Mouse (Mus musculus): ENCODE data around the gene Zp1. TPM values are rescaled to one million over a fixed set of nuclear protein-coding genes. Genes with fewer than 3 reads are reported as not detected.

The Zp1 gene
- total RNA-seq (2012; rRNA removed) (not detected in 2 replicates), total RNA-seq (2014; rRNA removed) (0.26 TPM in 1 of 2 replicates, not detected in the other), polyA plus RNA-seq (2012; ENCODE audit: insufficient read length, low read depth) (not detected in 2 replicates)

DNA sequence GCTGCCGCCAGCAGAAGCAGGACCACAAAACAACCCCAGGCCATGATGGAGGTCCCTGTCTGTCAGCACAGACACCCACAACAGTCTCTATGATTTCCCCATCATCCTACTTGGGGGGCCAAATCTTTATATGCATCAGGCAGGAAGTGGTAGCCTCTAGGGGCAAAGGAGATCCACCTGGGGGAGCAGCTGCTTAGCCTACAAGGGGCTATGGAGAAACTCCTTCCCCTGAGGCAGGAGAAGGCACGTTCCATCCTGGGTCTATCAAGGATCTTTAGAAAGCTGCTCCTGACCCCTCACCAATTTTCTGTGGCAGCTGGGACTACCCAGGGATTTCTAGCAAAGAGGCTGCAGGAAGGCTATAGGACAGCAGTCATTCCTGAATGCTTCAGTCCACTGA, at the start of gene Zp1:
TSS of gene Zp1 (minus strand) at position 101 of the 400 bp plus-strand sequence.
- no peak within 1 kb of the TSS for H3K27ac ChIP-seq (ENCODE audit: insufficient read depth, low read depth)
- no peak within 1 kb of the TSS for H3K9ac ChIP-seq (ENCODE audit: insufficient read depth, low read depth)
- no peak for DNase-seq (ENCODE audit: extremely low read depth)
- no peaks in the 10 kb centered on the region for H3K36me3 ChIP-seq (replicated peaks in 1 of 2; ENCODE audit: control insufficient read depth in 1 of 2, insufficient read depth in 1 of 2, low read length in 1 of 2)
- no peak within 1 kb of the TSS for H3K4me3 ChIP-seq (replicated peaks in 1 of 3; ENCODE audit: low read depth in 2 of 3, low read length in 2 of 3, poor library complexity in 1 of 3)
- H3K27me3 ChIP-seq (replicated peaks): no peaks in the 10 kb centered on the region
- H3K79me2 ChIP-seq (replicated peaks; ENCODE audit: control insufficient read depth, extremely low read depth, insufficient read depth, poor library complexity, severe bottlenecking): no peaks in the 10 kb centered on the region
- in situ Hi-C loops (cut with MboI; ENCODE audit: low pct_ligation_motif_present, low pct_unique_long_range_greater_than_20kb, low sequenced_read_pairs): no loop called here
- dilution Hi-C loops (cut with MboI; ENCODE audit: extremely low pct_ligation_motif_present, extremely low pct_unique_long_range_greater_than_20kb, low sequenced_read_pairs): no loop called here
- H3K4me1 ChIP-seq (ENCODE audit: control insufficient read depth in 1 of 2, insufficient read depth in 2 of 2): peaks cover 6 to 36% of the 10 kb centered on the region in 2 experiments
- TF ChIP-seq USF1 (IDR thresholded peaks at IDR 0.05; ENCODE audit: low read depth, low read length): no peak
- TF ChIP-seq KAT2A (IDR thresholded peaks at IDR 0.05; ENCODE audit: insufficient replicate concordance, low read length): no peak
- no peak for TF ChIP-seq JUN (IDR thresholded peaks at IDR 0.05; ENCODE audit: insufficient read depth, low read depth, low read length)
- no peak for TF ChIP-seq ZKSCAN1 (IDR thresholded peaks at IDR 0.05; ENCODE audit: borderline replicate concordance, low read depth, low read length)
- no peak for TF ChIP-seq CTCF (conservative IDR thresholded peaks at IDR 0.05 in 1 of 2, IDR thresholded peaks at IDR 0.05 in 1 of 2; ENCODE audit: low read depth in 2 of 2, low read length in 2 of 2)
- TF ChIP-seq ETS1 (conservative IDR thresholded peaks at IDR 0.05; ENCODE audit: low read depth, low read length): no peak
- no peak for TF ChIP-seq ZC3H11A (IDR thresholded peaks at IDR 0.05; ENCODE audit: low read depth, low read length)
- TF ChIP-seq ELF1 (IDR thresholded peaks at IDR 0.05; ENCODE audit: low read depth, low read length): no peak
- no peak for TF ChIP-seq MYC (IDR thresholded peaks at IDR 0.05; ENCODE audit: low read depth, low read length)
- H3K9me3 ChIP-seq (replicated peaks; ENCODE audit: low read length): no peaks in the 10 kb centered on the region
- no peak within 1 kb of the TSS for H3K4me2 ChIP-seq (ENCODE audit: insufficient read depth, low read depth, poor library complexity, severe bottlenecking)

DNA sequence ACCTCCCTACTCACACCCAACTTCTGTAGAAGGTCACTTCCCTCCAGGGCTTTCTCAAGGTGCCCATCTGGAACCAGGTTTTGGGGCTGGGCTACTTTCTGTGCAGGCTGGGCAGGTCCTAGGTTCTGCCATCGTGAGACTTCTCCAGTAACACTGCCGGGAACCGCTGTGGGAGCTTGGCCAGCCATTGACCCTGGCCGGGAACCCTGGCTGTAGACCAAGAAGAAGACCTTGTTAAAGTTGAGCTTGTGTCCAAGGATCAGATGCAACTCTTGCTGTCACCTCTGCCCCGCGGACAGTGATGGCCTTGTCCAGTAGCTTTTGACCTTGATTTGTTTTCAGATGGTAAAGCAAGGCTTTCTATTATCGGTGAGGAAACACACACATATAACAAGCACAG, 48.1 kb upstream of the Zp1 start:
- Histone ChIP-seq H3K79me2 (replicated peaks; ENCODE audit: control insufficient read depth, extremely low read depth, insufficient read depth, poor library complexity, severe bottlenecking) (no peaks in the 10 kb centered on the region), H3K36me3 (replicated peaks in 1 of 2; ENCODE audit: control insufficient read depth in 1 of 2, insufficient read depth in 1 of 2, low read length in 1 of 2) (no peaks in the 10 kb centered on the region), H3K4me2 (ENCODE audit: insufficient read depth, low read depth, poor library complexity, severe bottlenecking) (no peak overlapping the region), H3K4me3 (replicated peaks in 1 of 3; ENCODE audit: low read depth in 2 of 3, low read length in 2 of 3, poor library complexity in 1 of 3) (no peak overlapping the region), H3K9ac (ENCODE audit: insufficient read depth, low read depth) (no peak overlapping the region), H3K27ac (ENCODE audit: insufficient read depth, low read depth) (no peak overlapping the region), H3K27me3 (replicated peaks) (peaks cover 76% of the 10 kb centered on the region), H3K9me3 (replicated peaks; ENCODE audit: low read length) (peaks cover 9% of the 10 kb centered on the region), H3K4me1 (ENCODE audit: control insufficient read depth in 1 of 2, insufficient read depth in 2 of 2) (no peaks in the 10 kb centered on the region)
- no peak for DNase-seq (ENCODE audit: extremely low read depth)
- TF ChIP-seq CTCF (conservative IDR thresholded peaks at IDR 0.05 in 1 of 2, IDR thresholded peaks at IDR 0.05 in 1 of 2; ENCODE audit: low read depth in 2 of 2, low read length in 2 of 2) (no peak), EP300 (IDR thresholded peaks at IDR 0.05; ENCODE audit: low read length) (no peak), JUN (IDR thresholded peaks at IDR 0.05; ENCODE audit: insufficient read depth, low read depth, low read length) (no peak)
- in situ Hi-C loops (cut with MboI; ENCODE audit: low pct_ligation_motif_present, low pct_unique_long_range_greater_than_20kb, low sequenced_read_pairs): loop anchor here (10.0 kb wide), 1 partner anchor 294 kb away; the partner anchor contains the start of gene Pga5
- dilution Hi-C loops (cut with MboI; ENCODE audit: extremely low pct_ligation_motif_present, extremely low pct_unique_long_range_greater_than_20kb, low sequenced_read_pairs): no loop called here

GRCm38 (mm10) chr19:10965721-10966120, 45.3 kb upstream of the Zp1 start:
- peaks cover 91% of the 10 kb centered on the region for H3K27me3 ChIP-seq (replicated peaks)
- DNase-seq (ENCODE audit: extremely low read depth): no peak

More at GRCm38 (mm10) chr19:10965721-10966120, 45.3 kb upstream of the Zp1 start:
- Histone ChIP-seq H3K36me3 (replicated peaks in 1 of 2; ENCODE audit: control insufficient read depth in 1 of 2, insufficient read depth in 1 of 2, low read length in 1 of 2) (no peaks in the 10 kb centered on the region), H3K79me2 (replicated peaks; ENCODE audit: control insufficient read depth, extremely low read depth, insufficient read depth, poor library complexity, severe bottlenecking) (no peaks in the 10 kb centered on the region), H3K9ac (ENCODE audit: insufficient read depth, low read depth) (no peak overlapping the region), H3K4me3 (replicated peaks in 1 of 3; ENCODE audit: low read depth in 2 of 3, low read length in 2 of 3, poor library complexity in 1 of 3) (no peak overlapping the region), H3K4me1 (ENCODE audit: control insufficient read depth in 1 of 2, insufficient read depth in 2 of 2) (no peaks in the 10 kb centered on the region), H3K4me2 (ENCODE audit: insufficient read depth, low read depth, poor library complexity, severe bottlenecking) (no peak overlapping the region), H3K27ac (ENCODE audit: insufficient read depth, low read depth) (no peak overlapping the region), H3K9me3 (replicated peaks; ENCODE audit: low read length) (no peaks in the 10 kb centered on the region)
- dilution Hi-C loops (cut with MboI; ENCODE audit: extremely low pct_ligation_motif_present, extremely low pct_unique_long_range_greater_than_20kb, low sequenced_read_pairs): no loop called here
- TF ChIP-seq IRF4 (IDR thresholded peaks at IDR 0.05; ENCODE audit: low read depth, low read length) (no peak), BHLHE40 (IDR thresholded peaks at IDR 0.05; ENCODE audit: low read depth, low read length) (no peak), MAFK (IDR thresholded peaks at IDR 0.05; ENCODE audit: insufficient replicate concordance, low read length) (no peak), KAT2A (IDR thresholded peaks at IDR 0.05; ENCODE audit: insufficient replicate concordance, low read length) (no peak), ETS1 (conservative IDR thresholded peaks at IDR 0.05; ENCODE audit: low read depth, low read length) (no peak), EP300 (IDR thresholded peaks at IDR 0.05; ENCODE audit: low read length) (no peak), ELF1 (IDR thresholded peaks at IDR 0.05; ENCODE audit: low read depth, low read length) (no peak), PAX5 (IDR thresholded peaks at IDR 0.05; ENCODE audit: low read length) (no peak)
- in situ Hi-C loops (cut with MboI; ENCODE audit: low pct_ligation_motif_present, low pct_unique_long_range_greater_than_20kb, low sequenced_read_pairs): loop anchor here (10.0 kb wide), 1 partner anchor 291 kb away; the partner anchor contains the start of gene Pga5
